Mouse (Mus musculus): ENCODE data around the gene Cand2. TPM values are rescaled to one million over a fixed set of nuclear protein-coding genes. Genes with fewer than 3 reads are reported as not detected.
A peak's percentile ranks its signal among the peaks of the same experiment; 100 is the strongest.

Cand2 gene
- polyA plus RNA-seq, 1 experiment = 5.1 TPM

DNA sequence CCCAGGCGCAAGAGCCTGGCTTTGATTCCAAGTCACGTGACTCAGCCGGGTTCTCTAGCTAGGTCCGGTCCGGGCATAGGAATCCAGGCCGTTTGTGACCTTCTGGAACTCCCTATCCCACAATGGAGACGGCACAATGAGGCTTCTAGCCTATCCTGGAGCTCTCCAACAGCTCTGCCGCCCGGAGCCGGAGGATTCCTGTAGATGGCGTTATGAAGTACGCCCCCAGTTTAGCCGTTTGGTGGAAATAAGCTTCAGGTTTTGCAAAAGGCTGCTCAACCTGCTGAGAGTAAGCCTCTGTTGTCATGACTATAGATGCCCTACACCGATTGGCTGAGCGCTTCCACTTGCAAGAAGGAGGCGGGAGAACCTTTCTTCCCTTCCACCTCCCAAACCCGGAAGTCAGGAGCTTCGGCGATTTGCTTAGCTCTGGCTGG, 63.8 kb downstream of the Cand2 start, which contains the start of gene Efcab12:
Gene Efcab12 (minus strand): TSS at position 252 of the 437 bp plus-strand sequence.
- H3K27ac ChIP-seq (ENCODE audit: insufficient read depth, low read length) = peak within 1 kb of the TSS; percentile 9; the same call in 1 of the 2 replicates
- TF ChIP-seq POLR2A (IDR thresholded peaks at IDR 0.05; ENCODE audit: borderline replicate concordance, insufficient read depth, low read length) (peak; percentile 54; the same call in 1 of the 2 replicates), CTCF (IDR thresholded peaks at IDR 0.05; ENCODE audit: borderline replicate concordance, insufficient read depth, low read depth, low read length) (no peak)
- no peaks in the 10 kb centered on the region for H3K27me3 ChIP-seq (ENCODE audit: control insufficient read depth, insufficient read depth, low read length)
- under 1% methylated on average over 19 of the region's 19 CpGs for WGBS
- DNase-seq = peak; percentile 80 to 86
- peak within 1 kb of the TSS; percentile 74 for H3K4me3 ChIP-seq (replicated peaks; ENCODE audit: insufficient read depth, low read depth, low read length)
- no peaks in the 10 kb centered on the region; the same call in 1 of the 2 replicates for H3K4me1 ChIP-seq (ENCODE audit: control insufficient read depth, insufficient read depth, low read length)

GRCm38 (mm10) chr6:115838745-115839144, 64.4 kb downstream of the Cand2 start:
- Histone ChIP-seq H3K4me3 (replicated peaks; ENCODE audit: insufficient read depth, low read depth, low read length) (peak overlapping the region; percentile 74), H3K27ac (ENCODE audit: insufficient read depth, low read length) (no peak overlapping the region; the same call in 1 of the 2 replicates), H3K27me3 (ENCODE audit: control insufficient read depth, insufficient read depth, low read length) (no peaks in the 10 kb centered on the region), H3K4me1 (ENCODE audit: control insufficient read depth, insufficient read depth, low read length) (no peaks in the 10 kb centered on the region; the same call in 1 of the 2 replicates)
- 73% methylated on average over 5 of the region's 5 CpGs for WGBS
- no peak for DNase-seq
- TF ChIP-seq POLR2A (IDR thresholded peaks at IDR 0.05; ENCODE audit: borderline replicate concordance, insufficient read depth, low read length) = no peak
- no peak for TF ChIP-seq CTCF (IDR thresholded peaks at IDR 0.05; ENCODE audit: borderline replicate concordance, insufficient read depth, low read depth, low read length)

DNA sequence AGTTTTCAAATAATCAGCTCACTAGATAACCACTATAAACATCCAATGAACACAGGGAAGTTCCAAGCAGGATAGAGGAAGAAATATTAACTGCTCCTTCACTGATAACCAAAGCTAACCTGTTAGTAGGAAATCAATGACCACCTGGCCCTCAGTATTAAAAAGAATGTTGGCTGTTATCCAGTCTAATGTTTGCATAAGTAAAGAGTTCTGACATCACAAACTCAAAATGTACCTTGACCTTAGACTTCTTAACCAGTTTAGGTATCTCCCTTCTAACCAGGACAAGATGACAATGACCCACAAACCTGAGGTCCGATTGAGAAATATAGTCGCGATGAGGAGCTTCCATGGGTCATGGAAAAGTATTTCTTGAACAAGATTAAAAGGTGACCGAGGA, 70.7 kb downstream of the Cand2 start:
- no peaks in the 10 kb centered on the region for H3K4me1 ChIP-seq (ENCODE audit: control insufficient read depth, insufficient read depth, low read length)
- DNase-seq = no peak
- TF ChIP-seq CTCF (IDR thresholded peaks at IDR 0.05; ENCODE audit: borderline replicate concordance, insufficient read depth, low read depth, low read length) (no peak), POLR2A (IDR thresholded peaks at IDR 0.05; ENCODE audit: borderline replicate concordance, insufficient read depth, low read length) (no peak)
- no peak overlapping the region for H3K27ac ChIP-seq (ENCODE audit: insufficient read depth, low read length)
- no peak overlapping the region for H3K4me3 ChIP-seq (replicated peaks; ENCODE audit: insufficient read depth, low read depth, low read length)
- H3K27me3 ChIP-seq (ENCODE audit: control insufficient read depth, insufficient read depth, low read length) = no peaks in the 10 kb centered on the region
- 95% methylated on average over 4 of the region's 4 CpGs for WGBS

DNA sequence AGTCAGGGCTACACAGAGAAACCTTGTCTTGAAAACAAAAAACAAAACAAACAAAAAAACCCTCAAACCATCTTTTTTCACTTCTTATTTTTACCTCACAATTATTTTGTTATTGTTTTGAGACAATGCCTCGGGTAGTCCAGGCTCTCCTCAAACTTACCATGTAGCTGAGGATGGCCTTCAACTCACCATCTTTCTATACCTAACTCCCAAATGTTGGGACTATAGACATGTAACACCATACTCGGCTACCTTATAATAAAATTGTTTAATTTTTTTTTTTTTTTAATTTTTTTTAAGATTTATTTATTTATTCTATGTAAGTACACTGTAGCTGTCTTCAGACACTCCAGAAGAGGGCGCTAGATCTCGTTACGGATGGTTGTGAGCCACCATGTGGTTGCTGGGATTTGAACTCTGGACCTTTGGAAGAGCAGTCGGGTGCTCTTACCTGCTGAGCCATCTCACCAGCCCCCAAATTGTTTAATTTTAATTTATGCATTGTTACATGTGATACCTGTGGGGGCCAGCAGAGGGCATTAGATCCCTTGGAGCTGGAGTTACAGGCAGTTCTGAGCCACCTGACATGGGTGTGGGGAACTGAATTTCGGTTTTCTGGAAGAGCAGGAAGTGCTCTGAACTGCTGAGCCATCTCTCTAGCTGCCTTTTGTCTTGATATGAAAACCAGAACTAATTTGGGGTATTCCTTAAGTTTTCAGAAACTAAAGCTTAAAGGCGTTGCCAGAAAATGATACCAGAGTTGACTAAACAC, 72.5 kb downstream of the Cand2 start:
- Histone ChIP-seq H3K27me3 (ENCODE audit: control insufficient read depth, insufficient read depth, low read length) (no peaks in the 10 kb centered on the region), H3K4me3 (replicated peaks; ENCODE audit: insufficient read depth, low read depth, low read length) (no peak overlapping the region), H3K4me1 (ENCODE audit: control insufficient read depth, insufficient read depth, low read length) (no peaks in the 10 kb centered on the region), H3K27ac (ENCODE audit: insufficient read depth, low read length) (no peak overlapping the region)
- TF ChIP-seq CTCF (IDR thresholded peaks at IDR 0.05; ENCODE audit: borderline replicate concordance, insufficient read depth, low read depth, low read length) = peak; percentile 53; the same call in 1 of the 2 replicates
- no peak for TF ChIP-seq POLR2A (IDR thresholded peaks at IDR 0.05; ENCODE audit: borderline replicate concordance, insufficient read depth, low read length)
- DNase-seq = peak; percentile 40 to 53
- WGBS = 29% methylated on average over 8 of the region's 8 CpGs

GRCm38 (mm10) chr6:115848598-115849304, 74.4 kb downstream of the Cand2 start:
- no peaks in the 10 kb centered on the region for H3K4me1 ChIP-seq (ENCODE audit: control insufficient read depth, insufficient read depth, low read length)
- no peak for DNase-seq
- H3K27me3 ChIP-seq (ENCODE audit: control insufficient read depth, insufficient read depth, low read length) = no peaks in the 10 kb centered on the region
- no peak overlapping the region for H3K27ac ChIP-seq (ENCODE audit: insufficient read depth, low read length)
- no peak overlapping the region for H3K4me3 ChIP-seq (replicated peaks; ENCODE audit: insufficient read depth, low read depth, low read length)
- WGBS = 94% methylated on average over 10 of the region's 10 CpGs
- TF ChIP-seq POLR2A (IDR thresholded peaks at IDR 0.05; ENCODE audit: borderline replicate concordance, insufficient read depth, low read length) (no peak), CTCF (IDR thresholded peaks at IDR 0.05; ENCODE audit: borderline replicate concordance, insufficient read depth, low read depth, low read length) (no peak)

- TF ChIP-seq POLR2A (IDR thresholded peaks at IDR 0.05; ENCODE audit: borderline replicate concordance, insufficient read depth, low read length) = no peak
- no peak for TF ChIP-seq CTCF (IDR thresholded peaks at IDR 0.05; ENCODE audit: borderline replicate concordance, insufficient read depth, low read depth, low read length)
- DNase-seq = no peak
- H3K4me1 ChIP-seq (ENCODE audit: control insufficient read depth, insufficient read depth, low read length) = no peaks in the 10 kb centered on the region
- WGBS = 6% methylated on average over 20 of the region's 20 CpGs
- no peaks in the 10 kb centered on the region for H3K27me3 ChIP-seq (ENCODE audit: control insufficient read depth, insufficient read depth, low read length)
- 0 out of 2 replicates have a peak overlapping the region, but pooled peaks have one; percentile 19 for H3K27ac ChIP-seq (ENCODE audit: insufficient read depth, low read length)
- peak overlapping the region; percentile 88 for H3K4me3 ChIP-seq (replicated peaks; ENCODE audit: insufficient read depth, low read depth, low read length)
Measured at GRCm38 (mm10) chr6:115852446-115853090, 78.2 kb downstream of the Cand2 start.

DNA sequence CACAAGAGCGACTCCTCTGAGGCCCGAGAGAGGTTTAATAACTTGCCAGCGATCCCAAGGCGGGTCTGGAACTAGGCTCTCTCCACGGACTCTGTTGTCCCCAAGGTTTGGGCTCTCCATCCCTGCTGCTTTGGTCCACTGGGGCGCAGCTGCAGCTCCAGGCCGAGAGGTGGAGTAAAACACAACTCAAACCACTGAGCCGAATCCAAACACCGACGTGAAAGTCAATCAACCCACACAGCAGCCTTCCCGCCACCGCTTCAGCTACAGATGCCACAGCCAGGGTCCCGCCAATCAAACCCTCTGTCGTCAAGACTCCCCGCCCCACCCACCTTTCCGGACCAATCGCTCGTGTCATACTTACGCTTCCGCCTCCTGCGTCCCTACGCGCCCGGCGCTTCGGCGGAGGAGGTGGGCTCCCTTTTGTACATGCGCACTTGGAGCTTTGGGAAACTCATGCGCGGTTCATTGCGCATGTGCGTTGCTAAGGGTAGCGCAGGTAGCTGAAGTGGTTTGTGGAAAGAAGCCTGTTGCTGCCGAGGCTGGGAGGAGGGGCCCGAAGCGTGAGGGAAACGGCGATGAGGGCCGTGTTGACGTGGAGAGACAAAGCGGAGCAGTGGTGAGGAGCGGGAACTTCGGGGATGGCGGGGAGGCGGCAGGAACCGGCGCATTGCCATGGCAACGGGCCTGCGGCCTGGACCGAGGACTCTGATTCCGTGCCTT, 78.9 kb downstream of the Cand2 start, which contains the start of the genes Mbd4 and Ift122:
Gene Mbd4 (minus strand): TSS at position 281 of the 723 bp plus-strand sequence.
Gene Ift122 (plus strand): TSS at position 380 of the 723 bp plus-strand sequence.
- no peaks in the 10 kb centered on the region for H3K27me3 ChIP-seq (ENCODE audit: control insufficient read depth, insufficient read depth, low read length)
- 0 out of 2 replicates have a peak within 1 kb of the TSS, but pooled peaks have one; percentile 19 for H3K27ac ChIP-seq (ENCODE audit: insufficient read depth, low read length)
- H3K4me1 ChIP-seq (ENCODE audit: control insufficient read depth, insufficient read depth, low read length) = no peaks in the 10 kb centered on the region
- TF ChIP-seq CTCF (IDR thresholded peaks at IDR 0.05; ENCODE audit: borderline replicate concordance, insufficient read depth, low read depth, low read length) = no peak
- TF ChIP-seq POLR2A (IDR thresholded peaks at IDR 0.05; ENCODE audit: borderline replicate concordance, insufficient read depth, low read length) = peak; percentile 31; the same call in 1 of the 2 replicates
- DNase-seq = peak; percentile 97 to 99
- peak within 1 kb of the TSS; percentile 88 for H3K4me3 ChIP-seq (replicated peaks; ENCODE audit: insufficient read depth, low read depth, low read length)
- WGBS = 2% methylated on average over 51 of the region's 51 CpGs

Data from cerebellum, adult 2 months (tissue).